Mouse (Mus musculus): ENCODE data around the gene Tmem273.

Tmem273 gene

DNA sequence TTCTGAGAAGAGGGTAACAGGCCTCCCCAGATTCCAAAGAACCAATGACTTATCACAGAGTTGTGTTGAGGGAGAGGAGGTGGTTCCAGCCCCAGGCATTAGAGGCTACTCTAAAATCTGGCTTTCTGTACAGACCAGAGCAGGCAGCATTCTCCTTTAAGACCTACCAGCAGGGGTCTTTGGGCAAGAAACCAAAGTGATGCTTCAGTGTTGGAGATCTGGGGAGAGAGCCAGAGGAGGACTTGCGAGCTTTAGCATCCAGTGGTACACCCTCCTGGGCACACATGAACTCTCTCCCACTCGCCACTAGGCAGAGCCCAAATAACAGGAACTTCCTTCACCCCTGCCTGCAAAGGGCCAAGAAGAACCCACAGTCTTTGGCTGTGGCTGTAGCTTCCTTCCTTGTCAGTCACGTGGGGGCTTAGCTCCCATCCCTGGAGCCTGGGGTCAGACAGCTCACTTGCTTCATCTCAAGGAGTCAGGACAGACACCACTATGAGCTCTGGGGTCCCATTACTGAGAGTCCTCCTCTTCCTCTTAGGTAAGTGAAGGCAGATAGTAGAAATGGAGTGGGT, at the start of gene Tmem273:
Gene Tmem273, plus strand, starts transcription at position 408 of the 575 bp plus-strand sequence.
- DNase-seq (ENCODE audit: low read depth, low spot score), result peak; percentile 20

DNA sequence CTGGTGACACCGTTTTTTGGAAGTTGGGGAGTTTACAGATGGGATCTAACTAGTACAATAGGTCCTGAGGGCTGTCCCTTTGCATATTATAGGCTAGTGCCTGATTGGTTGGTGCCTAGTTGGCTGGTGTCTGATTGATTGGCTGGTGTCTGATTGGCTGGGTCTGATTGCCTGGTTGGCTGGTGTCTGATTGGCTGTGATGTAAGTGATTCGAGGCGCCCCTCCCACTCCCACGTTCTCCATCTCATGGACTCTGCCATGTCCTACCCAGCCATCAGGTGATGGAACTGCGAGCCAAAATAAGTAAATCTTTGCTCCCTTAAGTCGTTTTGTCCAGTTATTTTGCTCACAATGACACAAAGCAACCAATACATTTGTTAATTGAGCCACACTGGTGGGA, 49.2 kb upstream of the Tmem273 start:
- DNase-seq (ENCODE audit: low read depth, low spot score), result no peak

DNA sequence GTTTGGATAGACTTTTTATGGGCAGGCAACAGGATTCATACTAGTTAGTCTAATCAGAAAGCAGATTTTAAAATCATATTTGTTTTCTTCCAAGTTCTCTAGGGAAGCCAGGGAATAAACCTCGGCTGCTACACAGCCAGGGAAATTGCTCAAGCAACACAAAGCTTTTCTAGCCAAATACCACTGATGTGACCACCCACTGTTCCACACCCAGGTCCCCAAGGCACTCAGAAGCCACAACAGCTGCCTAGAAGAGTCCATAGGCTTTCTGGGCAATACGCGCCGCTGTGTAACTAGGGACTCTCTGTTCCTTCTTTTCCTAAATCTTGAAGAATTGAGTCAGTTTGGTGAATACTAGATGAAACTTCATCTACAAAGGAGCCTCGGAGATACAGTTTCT, 47.2 kb upstream of the Tmem273 start:
- no peak for DNase-seq (ENCODE audit: low read depth, low spot score)

DNA sequence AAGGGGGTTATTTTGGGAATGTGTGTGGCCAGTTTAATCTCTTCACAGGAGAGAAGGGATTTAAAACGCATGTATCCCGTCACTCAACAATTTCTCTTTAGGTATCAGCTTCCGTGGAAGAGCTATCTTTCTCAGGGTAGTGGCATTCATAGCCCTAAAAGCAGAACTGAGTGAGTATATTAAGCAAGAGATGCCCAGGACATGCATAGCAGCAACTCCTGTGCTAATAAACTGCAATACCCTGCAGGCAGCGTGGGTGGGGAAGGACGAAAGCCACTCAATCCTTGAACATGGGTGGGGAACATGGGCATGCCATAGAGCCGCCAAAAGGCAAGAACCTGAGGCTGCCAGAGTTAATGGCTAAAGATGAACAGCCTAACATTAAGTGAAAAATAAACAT, 37.2 kb upstream of the Tmem273 start:
- DNase-seq (ENCODE audit: low read depth, low spot score), result no peak

DNA sequence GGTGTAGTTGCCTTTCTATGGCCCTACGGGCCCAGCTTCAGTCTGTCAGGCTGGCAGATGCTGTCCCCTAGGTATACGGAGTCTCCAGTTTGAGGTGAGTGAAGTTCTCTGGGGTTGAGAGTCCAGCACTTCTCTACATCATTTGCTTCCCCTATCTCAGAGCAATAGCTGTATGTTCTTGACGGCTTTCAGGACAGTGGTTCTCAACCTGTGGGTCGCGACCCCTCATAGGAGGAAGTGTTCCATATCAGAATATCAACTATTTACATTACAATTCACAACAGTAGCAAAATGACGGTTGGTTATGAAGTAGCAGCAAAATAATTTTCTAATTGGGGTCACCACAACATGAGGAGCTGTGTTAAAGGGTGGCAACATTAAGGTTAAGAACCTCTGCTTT, 35.0 kb upstream of the Tmem273 start:
- DNase-seq (ENCODE audit: low read depth, low spot score), result no peak

DNA sequence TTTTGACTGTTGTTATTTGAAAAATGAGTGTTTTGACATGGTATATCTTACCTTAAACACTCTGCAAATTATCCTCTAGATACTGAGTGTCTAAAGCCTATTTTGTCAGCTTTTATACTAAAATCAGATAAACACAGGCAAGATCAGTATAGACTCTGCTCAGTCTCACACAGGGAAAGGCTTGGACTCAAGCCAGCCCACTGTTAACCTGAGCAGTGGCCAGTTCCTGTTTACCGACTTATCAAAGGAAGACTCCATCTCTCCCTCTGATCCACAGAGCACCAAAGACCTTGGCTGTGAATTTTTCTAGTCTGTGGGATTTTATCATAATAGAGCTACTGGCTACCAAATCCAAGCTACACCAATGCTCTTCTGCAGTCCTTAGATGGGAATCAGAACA, 31.5 kb upstream of the Tmem273 start:
- DNase-seq (ENCODE audit: low read depth, low spot score), result no peak

DNA sequence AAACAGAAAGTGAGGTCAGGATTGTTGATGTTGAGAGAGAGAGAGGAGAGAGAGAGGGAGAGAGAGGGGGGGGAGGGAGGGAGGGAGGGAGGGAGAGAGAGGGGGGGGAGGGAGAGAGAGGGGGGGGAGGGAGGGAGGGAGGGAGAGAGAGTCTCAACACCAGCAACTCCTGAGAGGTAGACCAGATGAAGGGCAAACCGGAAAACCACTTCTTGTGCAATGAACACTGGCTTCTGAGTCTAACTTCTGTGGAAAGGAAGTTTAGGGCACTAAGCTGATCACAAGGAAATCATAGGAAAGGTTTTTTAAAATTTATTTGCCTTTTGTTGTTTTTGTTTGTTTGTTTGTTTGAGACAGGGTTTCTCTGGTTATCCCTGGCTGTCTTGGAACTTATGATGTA, 23.6 kb upstream of the Tmem273 start:
- no peak for DNase-seq (ENCODE audit: low read depth, low spot score)

DNA sequence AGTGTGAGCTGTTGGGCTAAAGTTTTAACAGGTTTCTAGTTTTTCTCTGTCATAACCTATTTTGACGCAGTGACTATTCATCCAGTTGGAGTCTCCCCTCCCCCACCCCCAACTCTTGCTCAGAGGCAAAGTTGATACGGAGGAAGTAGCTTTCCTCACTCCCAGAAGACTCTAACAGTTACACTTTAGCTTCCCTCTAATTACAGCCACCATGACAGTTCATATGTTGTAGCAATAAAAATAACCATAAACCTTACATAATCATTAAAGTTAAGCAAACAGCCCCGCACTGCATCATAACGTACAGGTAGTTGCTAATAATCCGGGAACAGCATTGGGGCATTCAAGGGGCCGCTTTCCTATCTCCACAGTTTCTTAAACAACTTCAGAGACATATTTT, 15.2 kb upstream of the Tmem273 start:
- DNase-seq (ENCODE audit: low read depth, low spot score), result no peak

DNA sequence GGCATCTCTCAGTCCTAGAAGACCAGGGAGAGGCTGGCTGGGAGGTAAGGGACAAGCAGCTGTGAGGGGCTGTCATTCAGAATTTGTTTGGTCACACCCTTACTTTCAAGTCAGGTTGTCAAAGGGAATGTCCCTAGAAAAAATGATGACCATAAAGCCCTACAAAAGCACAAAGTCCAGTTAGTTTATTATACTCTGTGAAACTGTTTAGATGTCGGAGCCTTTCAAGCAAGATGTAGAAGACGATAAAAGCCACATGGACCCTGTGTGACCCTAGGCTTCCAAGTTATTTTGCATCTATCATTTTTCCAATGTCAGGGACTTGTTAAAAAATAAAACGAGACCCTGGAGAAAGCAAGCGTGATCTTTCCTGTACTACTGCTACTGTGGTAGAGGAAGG, 13.7 kb upstream of the Tmem273 start:
- DNase-seq (ENCODE audit: low read depth, low spot score), result no peak

DNA sequence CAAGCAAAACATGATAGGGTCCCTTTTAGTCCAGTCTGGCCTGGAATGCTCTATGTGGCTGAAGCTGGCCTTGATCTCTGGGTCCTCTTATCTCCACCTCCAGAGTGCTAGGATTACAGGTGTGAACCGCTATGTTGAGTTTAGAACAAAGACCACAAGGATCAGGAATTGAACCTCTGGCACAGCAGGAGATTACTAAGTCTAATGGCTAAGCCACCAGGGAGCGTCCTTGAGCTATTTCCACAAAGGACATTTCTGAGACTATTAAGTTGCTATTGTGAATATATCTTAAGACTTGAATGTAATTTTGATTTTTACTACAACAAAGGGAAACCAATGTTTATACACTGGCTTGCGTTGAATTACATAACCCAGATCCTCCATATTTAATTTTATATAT, 13.0 kb upstream of the Tmem273 start:
- DNase-seq (ENCODE audit: low read depth, low spot score), result peak; percentile 36

DNA sequence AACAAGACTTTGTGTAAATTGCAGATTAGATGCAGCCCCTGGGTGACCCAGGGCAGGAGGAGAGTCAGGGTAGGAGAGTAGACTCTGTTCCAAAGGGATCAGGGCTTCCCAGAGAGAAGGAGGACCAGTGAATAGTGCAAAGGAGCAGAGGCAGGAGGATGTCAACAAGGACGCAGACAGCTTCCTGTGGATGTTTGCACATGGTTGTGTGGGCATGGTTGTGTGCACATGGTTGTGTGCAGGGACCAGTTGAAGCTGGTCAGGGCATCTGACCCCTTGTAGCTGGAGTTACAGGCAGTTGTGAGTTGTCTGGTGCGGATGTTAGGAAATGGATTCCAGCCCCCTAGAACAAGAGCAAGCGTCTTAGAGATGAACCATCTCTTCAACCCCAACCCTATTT, 12.3 kb upstream of the Tmem273 start:
- no peak for DNase-seq (ENCODE audit: low read depth, low spot score)

DNA sequence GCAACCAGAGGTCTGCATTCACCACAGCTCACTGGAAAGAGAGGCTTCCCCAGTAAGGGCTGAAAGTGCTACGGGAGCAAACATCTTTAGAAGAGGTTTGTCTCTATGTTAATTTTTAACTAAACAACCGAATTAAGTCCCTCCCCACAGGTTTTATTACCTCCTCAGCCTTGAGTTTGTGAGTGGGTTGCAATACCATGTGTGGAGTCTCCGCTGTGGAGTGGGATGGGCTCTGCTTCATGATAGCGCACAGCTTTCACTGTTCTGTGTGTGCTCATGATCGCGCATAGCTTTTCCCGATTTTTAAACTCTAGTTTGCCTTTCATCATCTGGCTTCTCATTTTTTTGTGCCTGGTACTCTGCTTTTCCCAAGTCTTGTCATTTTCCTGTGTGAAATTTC, 9.7 kb upstream of the Tmem273 start:
- no peak for DNase-seq (ENCODE audit: low read depth, low spot score)

DNA sequence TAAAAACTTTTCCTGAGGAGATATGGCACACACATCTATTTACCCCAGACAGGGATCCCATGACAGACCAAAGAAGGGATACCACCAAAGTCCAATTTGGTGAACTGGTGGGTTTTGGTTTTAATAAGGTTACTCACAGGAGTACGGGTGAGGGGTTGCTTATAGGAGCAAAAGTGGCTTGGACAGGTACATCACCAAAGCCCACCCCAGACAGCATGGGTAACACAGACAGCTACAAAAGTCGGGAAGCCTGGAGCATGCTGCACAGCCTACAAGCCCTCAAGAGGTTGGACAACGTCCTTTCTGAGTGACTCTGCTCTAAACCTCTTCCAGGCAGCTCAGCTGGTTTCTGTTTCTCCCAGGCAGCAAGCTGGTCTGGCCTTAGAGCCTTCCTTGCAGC, 7.4 kb upstream of the Tmem273 start:
- no peak for DNase-seq (ENCODE audit: low read depth, low spot score)

DNA sequence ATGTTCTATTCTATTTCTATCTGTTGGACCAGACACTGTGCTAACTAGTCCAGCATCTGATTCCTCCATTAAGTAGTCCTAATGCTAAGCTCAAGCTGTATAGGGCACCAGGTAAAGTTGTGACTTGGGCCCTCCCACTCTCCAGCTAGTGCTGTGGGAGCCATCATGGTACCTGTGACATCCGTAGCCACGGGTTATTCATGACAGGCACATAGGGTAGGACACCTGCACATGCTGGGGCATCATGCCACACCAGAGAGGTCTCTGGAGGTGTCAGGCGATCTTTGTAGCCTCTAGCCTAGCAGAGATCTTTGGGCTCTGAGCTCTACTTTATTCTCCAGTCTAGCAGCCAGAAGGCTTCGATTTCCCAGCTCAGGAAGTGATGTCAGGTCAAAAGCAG, 2.9 kb upstream of the Tmem273 start:
- no peak for DNase-seq (ENCODE audit: low read depth, low spot score)

DNA sequence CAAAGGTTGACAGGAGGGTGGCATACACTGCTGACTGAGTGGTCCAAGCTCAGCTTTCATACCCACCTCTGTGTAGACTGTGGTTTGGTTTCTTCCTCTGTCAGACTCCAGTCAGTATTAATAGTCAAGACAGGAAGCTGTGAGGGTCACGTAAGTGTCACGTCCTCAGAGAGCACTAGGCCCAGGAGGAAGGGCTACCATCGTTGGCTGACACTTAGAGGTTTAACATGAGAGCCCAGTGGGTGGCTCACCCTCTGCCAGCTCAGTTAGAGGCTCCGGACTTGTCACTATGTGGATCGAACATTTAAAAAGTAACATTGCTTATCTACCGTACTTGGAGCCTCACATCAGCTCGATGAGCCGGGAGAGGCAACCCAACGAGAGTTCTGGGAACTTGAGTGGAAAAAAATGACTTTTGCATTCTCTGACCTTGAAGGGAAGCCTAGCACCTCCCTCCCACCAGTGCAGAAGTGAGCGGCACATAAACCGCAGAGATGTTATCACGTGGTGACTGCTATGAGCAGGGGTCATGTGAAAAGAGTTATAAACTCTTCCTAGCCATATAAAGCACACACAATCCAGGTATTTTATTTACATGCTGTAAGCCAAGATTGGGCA, 1.5 kb upstream of the Tmem273 start:
- DNase-seq (ENCODE audit: low read depth, low spot score), result no peak

DNA sequence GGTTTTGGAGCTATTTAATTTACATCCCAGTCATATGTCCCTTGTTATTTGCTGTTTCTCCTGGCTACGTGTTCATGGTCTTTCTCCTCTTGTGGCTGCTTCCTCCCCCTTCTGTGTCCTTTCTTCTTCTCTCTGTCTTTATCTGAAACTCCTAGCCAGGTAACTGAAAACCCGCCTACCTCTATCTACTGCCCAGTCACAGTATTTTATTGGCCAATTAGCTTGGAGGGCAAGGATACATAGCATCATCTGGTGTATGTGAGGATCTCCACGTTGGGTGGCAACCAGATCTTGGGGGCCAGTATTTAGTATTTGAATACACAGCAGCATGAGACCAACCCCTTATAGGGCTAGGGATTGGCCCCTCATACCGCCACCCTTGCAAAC, 1.0 kb upstream of the Tmem273 start:
- DNase-seq (ENCODE audit: low read depth, low spot score), result no peak

DNA sequence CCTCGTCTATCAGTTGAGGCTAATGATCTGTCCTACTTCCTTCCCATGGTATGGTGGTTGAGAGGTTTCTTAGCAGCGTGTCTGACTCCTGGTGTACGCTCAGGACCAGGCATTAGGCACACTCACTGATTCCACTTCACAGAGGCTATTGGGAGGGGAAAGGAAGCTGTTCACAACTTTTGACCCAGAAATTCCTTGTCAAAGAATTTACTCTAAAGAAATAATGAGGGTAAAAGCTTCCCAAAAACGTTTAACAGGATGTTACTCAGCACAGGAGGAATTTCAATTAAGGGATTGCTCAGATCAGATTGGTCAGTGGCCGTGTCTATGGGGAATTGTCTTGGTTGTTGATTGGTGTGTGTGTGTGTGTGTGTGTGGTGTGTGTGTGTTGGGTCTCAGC, 1.9 kb downstream of the Tmem273 start:
- DNase-seq (ENCODE audit: low read depth, low spot score), result no peak

DNA sequence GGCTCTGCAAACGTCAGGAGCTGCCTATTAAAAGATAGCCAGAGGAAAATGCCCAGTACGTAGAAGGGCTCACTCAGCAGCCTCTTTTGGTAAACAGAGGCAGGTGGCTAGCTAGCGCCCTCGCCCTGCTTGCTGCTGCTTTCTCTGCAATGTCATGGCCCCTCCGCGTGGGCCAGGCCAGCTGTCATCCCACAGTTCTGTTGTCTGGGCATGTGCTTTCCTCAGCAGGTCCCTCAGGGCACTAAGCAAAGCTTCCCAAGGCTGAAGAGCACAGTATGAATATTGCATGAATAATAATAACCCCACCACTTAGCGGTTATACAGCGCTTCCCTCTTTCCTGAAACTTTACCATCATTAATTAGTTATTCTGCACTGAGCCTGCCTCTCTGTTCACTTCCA, 10.6 kb downstream of the Tmem273 start:
- no peak for DNase-seq (ENCODE audit: low read depth, low spot score)

DNA sequence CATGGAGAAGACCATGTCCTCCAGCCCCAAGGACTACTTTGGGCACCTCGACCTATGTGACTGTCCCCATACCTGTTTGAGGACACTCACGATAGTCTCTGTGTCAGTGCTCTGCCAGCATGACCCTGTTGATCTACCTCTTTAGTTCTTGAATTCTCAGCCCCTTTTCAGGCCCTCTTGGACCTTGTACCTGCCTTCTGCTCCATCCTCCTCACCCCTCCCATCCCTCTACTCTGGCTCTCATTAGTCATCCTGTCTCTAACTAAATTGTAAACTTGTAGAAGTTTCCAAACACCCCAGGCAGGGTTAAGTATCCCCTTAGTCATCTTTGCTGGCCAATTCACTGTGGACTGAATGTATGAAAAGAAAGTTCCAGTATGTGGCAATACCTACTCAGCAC, 12.0 kb downstream of the Tmem273 start:
- DNase-seq (ENCODE audit: low read depth, low spot score), result no peak

DNA sequence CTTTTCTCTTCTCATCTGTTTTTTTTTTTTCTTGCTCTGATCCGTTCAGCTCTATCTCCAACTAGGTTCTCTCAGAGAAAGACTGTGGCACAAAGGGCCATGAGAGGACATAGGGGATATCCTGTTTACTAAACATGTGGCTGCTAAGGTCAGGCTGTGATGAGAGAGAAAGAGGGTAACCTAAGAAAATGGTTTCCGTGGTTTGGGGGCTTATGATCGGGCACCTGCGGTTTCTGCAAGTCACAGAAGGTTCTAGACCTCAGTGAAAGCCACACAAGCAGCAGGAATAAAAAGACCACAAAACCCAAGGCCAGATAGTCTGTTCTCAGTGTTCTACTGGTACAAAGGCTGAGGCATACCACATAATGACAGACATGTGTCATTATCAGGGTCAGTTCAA, 12.6 kb downstream of the Tmem273 start:
- no peak for DNase-seq (ENCODE audit: low read depth, low spot score)

DNA sequence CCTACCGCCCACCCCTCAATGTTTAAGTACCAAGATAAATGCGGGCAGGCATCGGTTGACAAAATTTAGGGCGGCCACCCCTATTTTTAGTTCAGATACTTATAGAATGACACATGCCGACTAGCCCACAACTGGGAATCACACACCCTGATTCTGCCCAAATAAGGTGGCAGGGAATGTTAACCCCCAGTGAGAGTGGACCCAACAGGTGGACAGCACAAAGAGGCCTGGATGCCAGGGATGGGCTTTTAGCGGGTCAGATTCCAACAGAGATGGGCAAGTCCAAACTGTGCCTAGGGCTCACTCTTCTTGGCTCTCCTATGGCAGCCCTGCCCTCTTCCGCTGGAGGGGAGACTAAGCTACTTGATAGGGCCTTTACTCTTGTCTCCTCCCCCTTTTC, 14.3 kb downstream of the Tmem273 start:
- DNase-seq (ENCODE audit: low read depth, low spot score), result no peak

DNA sequence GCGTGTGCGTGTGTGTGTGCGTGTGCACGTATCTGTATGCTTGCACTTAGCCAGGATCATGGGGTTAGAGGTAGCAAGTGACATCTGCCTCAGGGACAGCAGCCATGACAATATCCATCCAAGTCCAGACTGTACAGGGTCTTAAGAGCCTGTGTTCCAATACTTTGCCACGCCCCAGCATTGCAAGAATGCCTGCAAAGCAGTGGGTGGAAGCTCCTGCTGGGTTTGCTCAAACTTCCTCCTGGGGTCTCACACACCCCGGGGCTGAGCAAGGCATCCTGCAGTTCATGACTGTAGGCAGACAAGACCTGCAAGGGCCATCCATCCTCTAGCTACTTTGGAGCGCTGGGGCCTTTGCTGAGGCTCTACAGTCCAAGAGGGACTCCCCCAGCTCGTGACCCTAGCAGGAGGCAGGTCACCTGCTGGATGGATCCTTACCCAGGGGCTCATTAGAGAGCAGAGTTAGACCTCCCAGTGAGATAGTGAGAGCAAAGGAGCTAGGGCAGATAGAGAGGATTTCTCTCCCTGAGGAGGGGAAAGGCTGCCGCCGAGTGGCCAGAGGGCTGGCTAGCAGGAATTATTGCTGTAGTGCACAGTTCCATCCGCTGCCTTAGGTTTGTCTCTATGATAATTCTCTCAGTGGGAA, 15.4 kb downstream of the Tmem273 start:
- peak; percentile 10 for DNase-seq (ENCODE audit: low read depth, low spot score)

DNA sequence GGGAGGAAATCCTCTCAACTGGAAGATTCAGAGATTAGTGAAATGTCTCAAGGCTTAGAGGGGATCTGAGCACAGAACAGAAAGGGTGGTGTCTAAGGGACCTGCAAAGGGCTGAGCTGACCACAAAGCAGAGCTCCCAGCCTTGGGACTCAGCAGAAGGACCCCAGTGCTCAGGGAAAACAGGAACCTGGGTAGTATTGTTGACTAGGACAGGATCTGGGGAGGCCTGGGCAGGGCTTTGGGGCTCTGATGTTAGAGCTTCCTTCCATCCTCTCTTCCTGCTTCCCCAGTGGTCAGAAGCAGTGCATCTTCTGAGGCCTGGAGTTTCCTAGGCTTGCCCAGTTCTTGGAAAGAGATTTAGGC, 15.9 kb downstream of the Tmem273 start:
- DNase-seq (ENCODE audit: low read depth, low spot score), result no peak

DNA sequence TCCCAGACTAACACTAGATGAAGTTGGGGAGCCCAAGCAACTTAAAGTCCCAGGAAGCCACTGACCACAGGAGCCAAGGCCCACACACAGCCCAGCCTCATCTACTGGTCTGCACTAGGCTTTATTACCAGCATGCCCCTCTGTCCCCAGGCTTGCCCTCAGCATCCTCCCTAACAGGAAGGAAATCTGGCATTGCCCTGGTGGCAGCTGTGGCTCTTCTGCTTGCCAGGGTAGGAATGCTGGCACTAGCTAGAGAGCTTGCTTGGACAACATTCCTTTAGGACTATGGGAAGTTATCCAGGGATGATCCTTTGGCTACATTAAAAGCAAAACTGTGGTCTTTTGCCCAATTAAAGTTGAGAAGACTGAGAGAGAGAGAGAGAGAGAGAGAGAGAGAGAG, 24.3 kb downstream of the Tmem273 start:
- no peak for DNase-seq (ENCODE audit: low read depth, low spot score)
